Mouse (Mus musculus): ENCODE measurements around the gene St13.

Gene St13

DNA sequence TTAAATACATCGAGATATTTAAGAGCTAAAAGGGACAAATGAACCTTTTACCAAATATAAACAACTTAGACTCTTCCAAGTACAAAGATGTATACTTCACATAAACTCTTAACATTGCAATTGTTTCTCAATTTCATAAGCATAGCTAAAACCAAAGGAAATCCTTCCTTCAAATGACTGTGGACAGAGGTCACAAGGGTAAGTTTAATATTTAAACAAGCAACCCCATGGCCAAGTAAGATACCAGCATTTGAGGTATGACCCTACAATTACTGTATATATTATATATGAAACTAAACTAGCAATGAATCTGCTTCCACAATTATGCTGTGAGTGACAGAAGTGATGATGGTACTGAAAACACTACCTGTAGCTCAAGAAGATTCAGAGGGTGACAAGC, 35.6 kb downstream of the St13 start:
- DNase-seq, result peak; percentile 56

DNA sequence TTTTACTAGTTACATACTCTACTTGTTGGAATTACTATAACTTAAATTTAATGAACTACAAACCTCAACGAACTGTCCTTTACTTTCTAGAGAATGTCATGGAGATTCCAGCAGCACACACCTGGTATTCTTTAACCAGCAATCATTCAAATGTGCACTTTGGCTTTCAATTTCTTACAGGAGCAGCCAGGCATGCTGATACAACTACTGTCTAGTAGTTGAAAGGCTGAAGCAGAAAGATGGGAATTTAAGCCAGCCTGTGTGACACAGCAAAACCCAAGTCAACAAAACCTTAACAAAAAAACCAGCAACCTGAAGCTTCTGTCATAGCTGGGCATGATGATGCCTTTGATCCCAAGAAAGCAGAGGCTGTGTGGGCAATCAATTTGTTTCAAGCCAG, 37.4 kb downstream of the St13 start:
- DNase-seq, result peak; percentile 75

DNA sequence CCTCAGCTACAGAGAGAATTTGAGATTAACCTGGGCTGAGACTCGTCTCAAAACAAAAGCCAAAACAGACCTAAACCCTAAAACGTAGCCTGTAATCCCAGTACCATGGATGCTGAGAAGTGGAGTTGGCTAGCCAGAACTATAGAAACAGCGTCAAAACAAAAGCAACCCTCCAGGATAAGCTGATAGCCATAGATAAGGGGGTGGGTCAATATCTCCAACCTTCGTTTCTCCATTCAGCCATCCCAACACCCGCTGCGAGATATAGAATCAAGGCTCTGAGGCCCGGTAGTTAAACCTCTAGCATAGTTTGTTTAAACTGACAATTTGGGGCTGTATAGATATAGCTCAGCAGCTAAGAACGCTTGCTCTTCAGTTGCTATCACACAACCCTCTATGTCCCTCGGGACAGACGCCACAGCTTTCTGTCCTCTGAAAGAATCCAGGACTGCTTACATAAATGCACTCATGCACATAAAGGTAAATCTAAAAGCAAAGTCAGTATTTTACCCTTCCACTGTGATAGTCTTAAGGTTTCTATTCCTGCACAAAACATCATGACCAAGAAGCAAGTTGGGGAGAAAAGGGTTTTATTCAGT, 38.4 kb downstream of the St13 start:
- DNase-seq, result no peak

DNA sequence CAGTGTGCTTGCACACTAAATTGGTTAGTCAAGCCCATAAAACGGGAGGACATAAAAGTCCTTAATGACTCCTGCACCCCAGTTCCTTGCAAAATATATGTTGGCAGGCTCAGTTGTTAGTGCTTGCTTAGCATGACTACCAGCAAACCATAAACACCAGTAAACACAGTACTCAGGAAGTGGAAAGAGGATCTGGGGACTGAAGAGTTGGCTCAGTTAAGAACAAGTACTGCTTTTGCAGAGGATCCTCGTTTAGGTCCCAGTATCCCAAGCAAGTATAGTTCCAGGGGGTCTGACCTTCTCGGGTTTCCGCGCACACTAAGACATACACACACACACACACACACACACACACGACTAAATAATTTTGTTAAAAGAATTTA, 38.9 kb downstream of the St13 start:
- no peak for DNase-seq

DNA sequence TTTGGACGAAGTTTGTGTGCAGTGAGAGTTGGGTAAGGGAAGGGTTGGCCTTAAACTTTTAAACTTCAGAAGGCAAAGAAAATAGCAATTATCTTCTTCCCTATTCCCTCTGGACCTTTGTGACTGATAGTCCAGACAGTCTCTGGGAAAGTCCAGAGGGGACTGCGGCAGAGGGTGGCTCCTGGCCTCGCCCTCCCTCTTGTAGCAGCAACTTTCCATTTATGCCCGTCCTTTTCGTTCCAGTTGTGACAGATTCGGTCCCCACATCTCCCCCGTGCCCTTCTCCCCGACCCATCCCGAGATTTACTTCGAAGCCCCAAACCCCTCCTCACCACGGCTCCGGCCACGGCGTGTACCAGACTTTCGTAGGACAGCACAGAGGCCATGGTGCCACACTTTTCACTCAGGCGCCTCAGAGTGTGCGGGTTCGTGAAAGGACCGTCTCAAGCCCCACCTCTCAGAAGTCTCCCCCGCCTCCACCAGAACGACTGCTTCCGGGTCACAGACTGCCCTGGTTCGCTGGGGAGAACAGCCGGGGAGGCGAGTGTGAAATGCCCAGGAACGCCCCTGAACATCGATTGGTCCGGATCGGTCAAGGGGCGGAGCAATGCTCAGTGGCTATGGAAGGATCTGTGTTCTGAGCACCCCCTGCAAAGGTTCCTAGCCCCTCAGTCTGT, 39.4 kb downstream of the St13 start, which contains the start of gene Slc25a17:
Gene Slc25a17 (minus strand): TSS at position 468 of the 677 bp plus-strand sequence.
- peak; percentile 97 for DNase-seq

DNA sequence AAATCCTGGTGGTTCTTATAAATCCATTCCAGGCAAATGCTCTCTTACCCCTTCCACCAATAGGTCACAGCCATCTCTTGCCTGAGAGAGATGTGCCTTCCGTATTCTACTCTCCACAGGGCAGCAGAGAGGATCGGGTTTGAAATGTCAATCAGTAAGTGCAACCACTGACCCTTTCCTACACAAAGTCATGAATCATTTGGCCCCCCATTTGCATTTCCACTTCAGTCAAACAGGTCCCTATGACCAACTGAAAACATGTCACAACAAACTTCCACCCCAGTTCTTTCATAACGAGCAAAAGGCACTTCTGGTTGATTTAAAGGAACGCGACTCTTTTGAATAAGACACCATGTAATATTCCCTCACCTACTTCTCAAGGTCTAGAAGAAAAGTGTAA, 40.5 kb downstream of the St13 start:
- no peak for DNase-seq

DNA sequence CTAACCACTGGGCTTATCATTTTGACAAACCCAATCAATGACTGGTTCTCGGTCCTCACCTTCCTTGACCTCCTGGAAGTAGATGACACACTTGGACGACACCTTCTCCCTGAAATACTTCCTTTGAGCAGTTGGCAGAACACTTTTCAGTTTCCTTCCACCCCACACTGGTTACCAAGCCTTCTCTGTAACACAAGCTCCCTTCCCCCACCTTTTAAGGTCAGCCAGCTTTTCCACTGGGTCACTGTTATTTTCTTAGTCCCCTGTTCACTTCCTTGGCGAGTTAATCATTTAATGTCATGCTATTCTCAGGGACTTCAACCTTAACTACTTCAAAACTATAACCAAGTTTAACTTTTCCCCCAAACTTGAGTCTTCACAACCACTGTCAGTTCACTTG, 40.9 kb downstream of the St13 start:
- DNase-seq, result peak; percentile 83

DNA sequence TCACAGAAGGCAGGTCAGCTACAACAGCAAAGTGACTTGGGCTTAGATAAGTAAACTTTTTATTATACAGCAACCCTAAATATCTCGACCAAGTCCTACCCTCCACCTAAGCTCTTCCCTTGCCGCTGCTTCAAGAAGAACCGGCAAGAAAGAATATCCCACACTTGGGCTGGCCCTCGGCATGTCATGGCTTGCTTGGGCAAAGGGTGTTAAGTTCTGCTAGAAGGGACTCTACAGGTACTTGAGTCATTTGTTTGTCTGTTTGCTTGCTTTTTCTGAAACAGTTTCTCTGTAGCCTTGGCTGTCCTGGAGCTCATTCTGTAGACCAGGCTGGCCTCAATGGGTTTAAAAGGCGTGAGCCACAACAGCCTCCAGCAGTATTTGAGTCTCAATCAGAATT, 42.9 kb downstream of the St13 start:
- DNase-seq, result no peak

DNA sequence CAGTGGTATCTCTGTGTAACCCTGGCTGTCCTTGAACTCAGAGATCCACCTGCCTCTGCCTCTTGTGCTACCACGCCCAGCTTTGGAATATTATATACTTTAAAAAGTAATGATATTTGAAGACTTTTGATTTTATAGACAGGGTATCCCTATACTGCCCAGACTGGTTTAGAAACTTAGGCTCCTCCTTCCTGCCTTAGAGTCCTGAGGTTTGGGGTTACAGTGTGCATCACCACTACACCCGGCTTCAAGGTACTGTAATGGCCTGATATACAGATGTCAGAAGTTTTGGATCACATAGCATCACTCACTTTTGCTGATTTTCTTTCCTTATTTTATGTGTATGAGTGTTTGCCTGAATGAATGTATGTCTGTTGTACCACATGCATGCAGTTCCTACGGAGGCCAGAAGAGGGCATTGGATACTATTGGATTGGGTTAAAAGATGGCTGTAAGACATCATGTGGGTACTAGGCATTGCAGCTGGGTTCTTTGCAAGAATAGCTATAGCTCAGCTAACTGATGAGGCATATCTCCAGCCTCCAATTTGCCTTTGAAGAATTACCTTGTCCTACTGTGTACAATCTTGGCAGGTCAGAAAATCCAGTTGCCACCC, 44.6 kb downstream of the St13 start:
- DNase-seq, result peak; percentile 83

DNA sequence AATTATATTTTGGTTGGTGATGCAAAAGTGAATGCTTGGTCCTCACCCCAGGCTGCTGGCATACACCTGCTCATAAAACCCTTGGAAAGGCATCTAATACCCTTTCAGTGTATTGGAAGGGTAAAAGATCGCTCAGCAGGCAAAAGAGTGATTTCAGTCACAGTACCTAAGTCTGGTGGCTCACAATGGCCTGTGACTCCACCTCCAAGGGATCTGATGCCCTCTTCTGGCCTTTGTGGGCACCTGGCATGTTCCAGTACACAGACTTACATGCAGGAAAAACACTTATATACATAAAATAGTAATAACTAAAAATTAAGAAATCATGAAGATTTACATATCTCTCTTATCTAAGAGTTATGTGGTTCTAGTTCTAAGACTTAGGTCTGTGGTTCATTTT, 47.2 kb downstream of the St13 start:
- no peak for DNase-seq

DNA sequence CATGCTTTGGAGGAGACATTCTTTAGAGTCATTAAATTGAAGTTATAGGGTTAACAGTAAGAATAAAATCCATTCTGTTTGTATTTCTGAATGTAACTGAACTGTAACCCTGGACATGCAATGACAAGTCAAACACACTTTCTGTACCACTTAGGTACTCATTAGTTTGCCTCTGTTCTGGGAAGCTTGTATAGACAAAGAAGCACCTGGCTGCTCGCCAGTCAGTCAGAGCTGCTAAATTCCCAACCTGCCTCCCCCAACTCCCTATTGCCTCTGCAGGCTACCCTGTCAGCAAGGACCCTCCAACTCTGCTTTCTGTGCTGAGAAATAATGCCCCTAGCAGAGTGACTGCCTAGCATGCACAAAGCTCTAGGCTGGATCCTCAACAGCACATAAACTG, 49.5 kb downstream of the St13 start:
- DNase-seq, result no peak

DNA sequence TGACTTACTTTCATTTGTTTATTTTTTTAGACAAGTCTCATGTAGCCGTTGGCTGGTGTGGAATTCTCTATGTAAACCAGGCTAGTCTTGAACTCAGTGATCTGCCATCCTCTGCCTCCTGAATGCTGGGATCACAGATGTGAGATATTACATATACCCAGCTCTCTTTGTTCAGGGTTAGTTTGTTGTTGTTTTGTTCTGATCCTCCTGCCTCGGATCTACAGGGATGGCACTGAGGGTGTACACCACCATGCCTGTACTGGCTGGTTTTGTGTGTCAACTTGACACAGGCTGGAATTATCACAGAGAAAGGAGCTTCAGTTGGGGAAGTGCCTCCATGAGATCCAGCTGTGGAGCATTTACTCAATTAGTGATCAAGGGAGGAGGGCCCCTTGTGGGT, 51.5 kb downstream of the St13 start:
- no peak for DNase-seq

DNA sequence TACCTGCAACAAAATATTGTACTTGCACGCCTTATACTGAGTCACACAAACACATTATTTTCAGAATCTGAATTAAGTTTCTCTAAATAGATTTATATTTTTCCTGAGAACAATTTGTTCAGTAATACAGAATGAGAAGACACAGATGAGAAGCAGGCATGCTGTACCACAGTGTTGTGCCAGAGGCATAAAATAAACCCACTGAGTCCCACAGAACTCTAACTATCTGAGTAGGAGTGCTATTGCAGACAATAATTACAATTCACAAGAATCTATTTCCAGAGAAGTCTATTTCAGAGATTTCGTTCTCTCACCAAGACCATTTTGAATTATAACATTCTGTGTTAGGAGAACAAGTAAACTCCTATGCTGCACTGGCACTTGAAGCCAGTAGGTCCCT, 52.4 kb downstream of the St13 start:
- no peak for DNase-seq

DNA sequence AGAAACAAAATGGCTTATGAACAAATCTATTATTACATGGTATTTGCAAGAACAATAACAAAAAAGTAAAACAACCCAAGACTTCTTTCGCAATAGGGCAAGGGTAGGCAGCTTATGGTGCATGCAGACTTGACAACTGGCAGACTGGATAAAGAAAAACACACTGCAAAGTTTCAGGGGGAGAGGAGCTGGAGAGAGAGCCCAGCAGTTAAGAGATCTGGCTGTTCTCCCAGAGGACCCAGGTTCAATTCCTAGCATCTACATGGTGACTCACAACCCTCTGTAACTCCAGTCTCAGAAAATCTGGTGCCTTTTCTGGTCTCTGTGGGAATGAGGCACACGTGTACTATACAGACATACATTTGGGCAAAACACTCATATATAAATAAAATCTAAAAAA, 58.5 kb downstream of the St13 start:
- DNase-seq, result no peak

DNA sequence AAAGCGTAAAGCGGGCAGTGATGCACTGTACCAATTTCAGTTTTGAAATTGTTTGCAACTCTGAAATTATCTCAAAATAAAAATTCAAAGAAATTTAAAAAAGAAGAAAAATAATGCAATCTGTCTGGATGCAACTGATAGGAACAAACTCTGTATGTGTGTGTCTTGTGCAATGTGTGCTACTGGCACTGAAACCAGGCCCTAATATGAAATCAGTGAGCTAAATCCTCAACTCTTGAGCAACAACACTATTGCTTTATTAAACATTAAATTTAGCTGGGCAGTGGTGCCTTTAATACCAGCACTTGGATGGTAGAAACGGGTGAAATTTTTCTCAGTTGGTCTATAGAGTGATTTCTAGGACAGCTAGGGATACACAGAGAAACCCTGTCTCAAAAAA, 60.7 kb downstream of the St13 start:
- DNase-seq, result no peak

DNA sequence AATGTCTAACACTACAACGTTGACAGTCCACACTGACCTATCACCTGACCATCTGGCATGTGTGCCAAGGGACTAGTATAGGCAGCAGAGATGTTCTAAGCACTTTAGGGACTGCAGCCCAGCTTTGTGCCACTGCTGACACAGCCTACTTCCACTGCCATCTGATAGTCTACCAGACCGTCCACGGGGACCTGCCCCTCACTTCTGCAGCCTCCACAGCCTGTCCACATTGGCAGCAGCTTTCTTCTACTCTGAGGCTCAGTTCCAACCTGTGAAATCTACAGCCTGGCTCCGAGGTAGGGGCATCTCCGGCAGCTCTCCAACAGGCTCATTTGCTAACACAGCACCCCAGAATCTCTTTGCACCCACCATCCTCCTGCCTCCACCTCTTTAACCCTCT, 63.4 kb downstream of the St13 start:
- DNase-seq, result no peak

DNA sequence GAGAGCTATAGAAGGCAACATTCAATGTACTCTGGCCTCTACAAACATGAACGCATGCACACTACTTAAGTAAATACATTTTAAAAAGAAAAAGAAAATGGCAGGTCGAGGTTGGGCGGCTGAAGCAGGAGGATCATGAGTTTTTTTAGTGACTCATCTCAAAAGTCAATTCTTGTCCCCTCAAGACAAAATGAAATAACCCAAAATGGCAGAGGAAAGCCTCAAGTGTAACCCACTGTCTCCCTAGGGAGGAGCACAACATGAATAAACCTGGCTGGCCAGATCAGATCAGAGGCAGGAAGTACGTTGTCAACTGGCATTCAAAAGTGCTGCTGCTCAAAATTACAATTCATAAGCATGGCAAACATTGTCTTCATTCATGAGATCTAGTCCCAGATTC, 67.4 kb downstream of the St13 start:
- DNase-seq, result no peak

DNA sequence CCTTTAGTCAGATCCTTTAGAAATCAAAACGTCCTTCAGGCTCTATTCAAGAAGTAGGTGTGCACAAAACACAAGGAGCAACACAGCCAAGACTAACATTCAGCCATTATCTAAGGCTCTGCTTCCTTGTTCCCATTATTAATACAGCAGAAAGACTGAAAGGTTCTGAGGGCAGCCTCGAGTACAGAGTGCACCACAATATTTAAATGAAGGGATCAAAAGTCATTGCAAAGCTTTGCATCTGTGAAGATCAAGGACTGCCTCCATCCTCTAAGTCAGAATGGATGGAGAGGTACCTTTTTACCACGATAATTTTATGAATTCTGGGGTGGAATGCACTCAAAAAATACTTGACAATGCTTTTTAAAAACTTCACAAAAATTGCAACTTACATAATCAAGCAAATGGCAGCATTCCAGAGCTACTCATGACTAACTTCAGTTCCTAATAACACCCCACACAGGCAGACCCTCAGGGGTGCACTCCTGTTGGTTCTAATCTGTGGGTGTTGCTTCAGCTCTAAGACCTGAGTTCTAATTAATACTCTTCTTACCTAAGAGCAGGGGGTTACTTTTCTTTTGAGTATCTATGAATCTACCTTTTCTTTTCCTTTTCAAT, 69.0 kb downstream of the St13 start:
- peak; percentile 54 for DNase-seq

DNA sequence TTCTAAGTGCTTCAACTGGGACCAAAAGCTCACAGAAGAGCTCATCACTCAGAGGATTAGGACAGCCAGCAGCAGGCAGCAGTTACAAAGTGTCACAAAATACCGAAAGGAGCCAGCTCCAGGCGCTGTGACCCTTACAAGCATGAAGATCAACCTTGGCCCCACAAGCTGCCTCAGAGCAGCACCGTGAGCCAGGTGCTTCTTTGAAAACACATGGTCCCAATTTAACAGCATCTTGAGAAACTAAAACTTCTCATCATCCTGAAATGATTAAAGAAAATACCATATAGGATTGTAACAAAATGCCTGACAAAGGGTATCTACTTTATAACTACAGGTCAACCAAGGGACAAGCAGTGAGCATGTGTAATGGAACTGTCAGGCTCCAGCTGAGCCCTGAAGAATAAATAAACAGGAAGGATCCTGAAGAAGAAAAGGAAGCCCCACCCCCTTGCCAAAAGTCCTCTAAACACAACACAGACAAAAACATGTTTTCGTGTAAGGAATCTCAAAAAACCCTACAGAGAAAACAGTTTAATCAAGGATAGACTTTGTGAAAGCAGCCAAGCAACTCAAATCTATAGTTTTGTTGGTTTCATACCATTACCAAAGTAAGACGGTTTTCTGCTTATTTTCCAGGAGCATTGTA, 70.0 kb downstream of the St13 start:
- DNase-seq, result peak; percentile 44

DNA sequence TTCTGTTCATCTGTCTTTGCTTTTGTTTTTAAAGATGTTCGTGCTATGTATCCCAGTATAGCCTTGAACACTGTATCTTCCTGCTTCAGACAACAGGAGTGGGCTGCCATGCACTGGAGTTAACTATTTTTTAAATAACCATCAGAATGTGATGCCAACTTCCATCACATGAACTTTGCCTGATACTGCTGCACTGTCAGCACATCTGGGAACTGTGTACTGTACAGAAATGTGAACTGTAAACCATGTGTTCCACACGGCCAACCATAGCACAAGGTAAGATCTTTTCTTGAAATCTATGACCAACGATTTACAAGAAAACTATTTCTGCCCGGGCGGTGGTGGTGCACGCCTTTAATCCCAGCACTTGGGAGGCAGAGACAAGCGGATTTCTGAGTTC, 72.4 kb downstream of the St13 start:
- DNase-seq, result peak; percentile 80

DNA sequence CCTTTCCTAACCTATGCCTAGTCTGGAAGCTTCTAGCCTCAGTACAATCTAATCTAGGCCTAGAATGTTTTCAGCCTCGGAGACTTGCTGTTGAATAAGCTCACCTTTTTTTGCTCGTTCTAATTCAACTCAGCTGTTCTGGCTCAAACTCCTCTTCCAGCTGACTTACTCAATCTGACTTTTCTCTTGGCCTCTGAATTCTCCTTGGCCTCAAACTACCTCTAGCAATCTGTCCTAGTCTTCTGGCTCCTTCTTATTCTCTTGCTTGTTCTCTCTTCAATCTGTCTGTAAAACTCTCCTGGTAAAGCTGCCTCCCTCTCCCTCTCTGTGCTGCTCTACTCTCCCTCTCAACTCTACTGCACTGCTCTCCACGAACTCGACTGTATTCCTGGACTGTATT, 74.9 kb downstream of the St13 start:
- DNase-seq, result no peak

DNA sequence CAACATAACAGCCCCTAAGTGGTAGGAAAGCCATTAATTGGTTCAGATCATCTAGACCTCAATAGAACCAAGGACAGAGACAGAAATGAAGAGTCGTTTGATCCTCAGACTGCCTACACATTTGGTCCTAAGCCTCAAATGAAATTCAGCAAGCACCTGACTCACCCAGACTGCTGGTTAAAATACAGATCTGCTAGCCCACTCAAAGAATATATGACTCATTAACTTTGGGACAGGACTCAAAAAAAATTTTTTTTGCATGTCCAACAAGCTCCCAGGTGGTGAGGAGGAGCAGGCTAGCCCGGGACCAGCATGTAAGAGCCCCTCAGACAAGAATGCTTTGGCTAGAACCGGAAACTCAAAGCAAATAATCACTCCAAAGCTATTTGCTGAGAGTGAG, 79.7 kb downstream of the St13 start:
- DNase-seq, result no peak

DNA sequence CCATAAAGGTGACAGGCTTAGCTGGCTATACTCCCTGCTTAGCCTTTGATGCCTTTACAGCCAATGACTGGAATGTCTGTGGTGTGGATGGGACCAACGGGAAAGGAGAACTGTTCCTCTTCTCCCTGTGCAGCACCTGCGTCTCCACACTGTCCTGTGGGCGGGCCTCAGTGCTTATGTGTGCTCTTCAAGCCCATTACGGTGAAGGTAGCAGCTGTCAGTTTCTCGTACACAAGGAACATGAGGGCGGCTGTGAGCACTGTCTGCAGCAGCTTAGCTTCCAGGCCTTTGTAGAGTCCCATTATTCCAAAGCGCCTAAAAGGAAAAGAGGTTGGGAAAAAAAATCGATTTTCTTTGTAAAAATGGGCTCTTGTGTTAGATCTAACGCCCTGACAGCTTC, 80.4 kb downstream of the St13 start:
- no peak for DNase-seq

DNA sequence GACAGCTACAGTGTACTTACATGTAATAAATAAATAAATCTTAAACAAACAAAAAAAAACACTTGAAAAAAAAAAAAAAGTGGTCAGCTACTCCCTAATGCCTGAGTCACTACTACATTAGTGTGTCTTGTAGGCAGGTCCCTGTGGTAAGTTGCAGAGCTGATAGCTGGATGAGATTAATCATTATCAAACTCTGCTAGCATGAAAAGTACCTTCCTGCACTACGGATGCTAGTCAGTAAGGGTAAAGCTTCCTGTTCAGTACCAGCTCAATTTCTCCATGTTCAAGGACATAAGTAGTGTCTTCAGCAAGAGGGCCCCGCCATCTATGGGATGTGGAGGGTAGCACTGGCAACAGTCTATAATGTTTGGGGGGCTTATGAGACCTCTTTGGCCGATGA, 85.9 kb downstream of the St13 start:
- DNase-seq, result no peak
